7 mouse cellular contexts compared by ENCODE assay signal in the genomic region with DNA sequence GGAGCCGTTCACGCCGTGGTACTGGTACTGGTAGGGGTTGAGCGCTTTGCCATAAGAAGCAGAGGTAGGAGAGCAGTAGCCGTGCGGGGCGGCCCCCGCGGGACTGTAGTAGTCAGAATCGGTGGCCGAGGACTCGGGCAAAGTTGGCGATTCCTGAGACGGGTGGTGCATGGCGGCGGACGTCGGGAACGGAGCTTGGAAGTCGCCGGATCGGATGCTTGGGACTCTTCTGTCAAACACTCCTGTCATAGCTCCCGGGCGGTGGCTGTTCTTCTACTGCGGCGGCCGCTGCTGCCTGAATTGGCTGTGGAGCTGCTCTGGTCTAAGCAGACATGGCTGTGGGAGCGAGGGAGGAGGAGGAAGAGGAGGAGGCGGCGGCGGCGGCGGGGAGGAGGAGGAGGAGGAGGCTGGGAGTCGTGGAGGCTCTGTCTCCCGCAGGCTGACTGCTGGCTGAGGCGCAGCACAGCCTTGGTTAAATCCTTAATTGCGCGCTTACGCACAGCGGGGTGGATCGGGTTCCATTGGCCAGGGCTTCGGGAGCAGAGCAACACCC. TPM values are rescaled to one million over a fixed set of nuclear protein-coding genes. Genes with fewer than 3 reads are reported as not detected.
A peak's percentile ranks its signal among the peaks of the same experiment; 100 is the strongest.
DNase-seq lines count a peak whose midpoint lies in the region; ATAC-seq and TF ChIP-seq lines count a peak whose summit lies in the region.

Gene Dlx5 (minus strand): TSS at position 448 of the 553 bp plus-strand sequence.

- no peak within 1 kb of the TSS for H3K27ac ChIP-seq in ES-Bruce4 (ENCODE audit: insufficient read depth, low read length)
- peak within 1 kb of the TSS; percentile 89 for H3K27ac ChIP-seq in forebrain, embryonic 12.5 days
- H3K27ac ChIP-seq in hindbrain, postnatal 0 days = no peak within 1 kb of the TSS
- no peak within 1 kb of the TSS for H3K27ac ChIP-seq in lung, embryonic 16.5 days (ENCODE audit: low read length)
- H3K27ac ChIP-seq in stomach, embryonic 14.5 days (ENCODE audit: low read length) = no peak within 1 kb of the TSS

- peak; percentile 31 for DNase-seq in hindbrain, postnatal 0 days (ENCODE audit: low spot score)
- DNase-seq in thymus, postnatal 14 days = no peak

- 0 out of 2 replicates have a peak, but pooled peaks have one; percentile 19 for TF ChIP-seq EP300 in ES-Bruce4 (IDR thresholded peaks at IDR 0.05; ENCODE audit: insufficient read depth, low read depth, low read length)

- H3K27me3 ChIP-seq in E14TG2a.4 (ENCODE audit: insufficient read depth, low read length) (peaks cover 82% of the 10 kb centered on the region), ES-Bruce4 (ENCODE audit: control insufficient read depth, insufficient read depth, low read length, poor library complexity, severe bottlenecking) (peaks cover 34% of the 10 kb centered on the region)
- H3K27me3 ChIP-seq in forebrain, embryonic 12.5 days = peaks cover 76% of the 10 kb centered on the region
- peaks cover 68% of the 10 kb centered on the region for H3K27me3 ChIP-seq in hindbrain, postnatal 0 days (ENCODE audit: insufficient read depth, low read length)
- H3K27me3 ChIP-seq in lung, embryonic 16.5 days (ENCODE audit: control insufficient read depth, insufficient read depth, low read depth, low read length) = peaks cover 79% of the 10 kb centered on the region
- H3K27me3 ChIP-seq in stomach, embryonic 14.5 days (ENCODE audit: control insufficient read depth, insufficient read depth, low read length) = peaks cover 55% of the 10 kb centered on the region

- ATAC-seq in forebrain, embryonic 12.5 days (ENCODE audit: low FRiP score) = peak; percentile 84
- ATAC-seq in hindbrain, postnatal 0 days = peak; percentile 33; the same call in 1 of the 2 replicates
- peak; percentile 76 for ATAC-seq in lung, embryonic 16.5 days (ENCODE audit: low read depth)
- peak; percentile 81 for ATAC-seq in stomach, embryonic 14.5 days (ENCODE audit: insufficient number of reproducible peaks, insufficient read depth, low FRiP score, low read depth)

- no peak for TF ChIP-seq POLR2A in ES-Bruce4 (IDR thresholded peaks at IDR 0.05; ENCODE audit: insufficient read depth, low read length)

- peak within 1 kb of the TSS; percentile 85 for H3K4me2 ChIP-seq in forebrain, embryonic 12.5 days
- peak within 1 kb of the TSS; percentile 65 for H3K4me2 ChIP-seq in hindbrain, postnatal 0 days (ENCODE audit: low read depth, low read length)
- peak within 1 kb of the TSS; percentile 76 for H3K4me2 ChIP-seq in lung, embryonic 16.5 days (ENCODE audit: low read depth, low read length)
- peak within 1 kb of the TSS; percentile 48 for H3K4me2 ChIP-seq in stomach, embryonic 14.5 days (replicated peaks; ENCODE audit: low read depth, low read length)

- H3K4me3 ChIP-seq in E14TG2a.4 (replicated peaks; ENCODE audit: low read length) (peak within 1 kb of the TSS; percentile 62), ES-Bruce4 (ENCODE audit: low read depth, low read length) (peak within 1 kb of the TSS; percentile 50)
- peak within 1 kb of the TSS; percentile 61 for H3K4me3 ChIP-seq in forebrain, embryonic 12.5 days (replicated peaks)
- H3K4me3 ChIP-seq in hindbrain, postnatal 0 days (ENCODE audit: low read length) = peak within 1 kb of the TSS; percentile 35
- H3K4me3 ChIP-seq in lung, embryonic 16.5 days (ENCODE audit: low read length) = peak within 1 kb of the TSS; percentile 49
- peak within 1 kb of the TSS; percentile 41 for H3K4me3 ChIP-seq in stomach, embryonic 14.5 days (ENCODE audit: low read depth, low read length)

- H3K36me3 ChIP-seq in E14TG2a.4 (ENCODE audit: insufficient read depth, low read length) (no peaks in the 10 kb centered on the region), ES-Bruce4 (ENCODE audit: control insufficient read depth, insufficient read depth, low read length, poor library complexity, severe bottlenecking) (no peaks in the 10 kb centered on the region)
- H3K36me3 ChIP-seq in forebrain, embryonic 12.5 days (replicated peaks) = no peaks in the 10 kb centered on the region
- no peaks in the 10 kb centered on the region for H3K36me3 ChIP-seq in hindbrain, postnatal 0 days (ENCODE audit: insufficient read depth, low read length)
- no peaks in the 10 kb centered on the region for H3K36me3 ChIP-seq in lung, embryonic 16.5 days (ENCODE audit: control insufficient read depth, insufficient read depth, low read length)
- no peaks in the 10 kb centered on the region for H3K36me3 ChIP-seq in stomach, embryonic 14.5 days (ENCODE audit: control insufficient read depth, insufficient read depth, low read length)

- no peaks in the 10 kb centered on the region for H3K9me3 ChIP-seq in E14TG2a.4 (ENCODE audit: low read length)
- H3K9me3 ChIP-seq in ES-Bruce4 (replicated peaks; ENCODE audit: control insufficient read depth, insufficient read depth, low read length, poor library complexity, severe bottlenecking) = peaks cover 6% of the 10 kb centered on the region; the same call in 1 of the 2 replicates
- no peaks in the 10 kb centered on the region for H3K9me3 ChIP-seq in forebrain, embryonic 12.5 days
- no peaks in the 10 kb centered on the region for H3K9me3 ChIP-seq in hindbrain, postnatal 0 days (ENCODE audit: low read length)
- no peaks in the 10 kb centered on the region for H3K9me3 ChIP-seq in lung, embryonic 16.5 days (ENCODE audit: control insufficient read depth, low read length)
- H3K9me3 ChIP-seq in stomach, embryonic 14.5 days (ENCODE audit: control insufficient read depth, low read depth, low read length) = no peaks in the 10 kb centered on the region

- H3K9ac ChIP-seq in ES-Bruce4 (ENCODE audit: low read depth, poor library complexity, severe bottlenecking) = no peak within 1 kb of the TSS; the same call in 1 of the 2 replicates
- peak within 1 kb of the TSS; percentile 78 for H3K9ac ChIP-seq in forebrain, embryonic 12.5 days
- H3K9ac ChIP-seq in hindbrain, postnatal 0 days (replicated peaks; ENCODE audit: low read length) = no peak within 1 kb of the TSS; the same call in 1 of the 2 replicates
- H3K9ac ChIP-seq in lung, embryonic 16.5 days (ENCODE audit: low read length) = peak within 1 kb of the TSS; percentile 39
- H3K9ac ChIP-seq in stomach, embryonic 14.5 days (replicated peaks; ENCODE audit: low read depth, low read length) = no peak within 1 kb of the TSS

- TF ChIP-seq CTCF in E14TG2a.4 (conservative IDR thresholded peaks at IDR 0.05; ENCODE audit: low read length) = no peak
- TF ChIP-seq CTCF in ES-Bruce4 (IDR thresholded peaks at IDR 0.05; ENCODE audit: low read depth, low read length) = no peak
- TF ChIP-seq CTCF in hindbrain, postnatal 0 days (IDR thresholded peaks at IDR 0.05; ENCODE audit: low read depth) = no peak

- peaks cover 44% of the 10 kb centered on the region for H3K4me1 ChIP-seq in E14TG2a.4 (replicated peaks; ENCODE audit: low read depth, low read length)
- no peaks in the 10 kb centered on the region for H3K4me1 ChIP-seq in ES-Bruce4 (ENCODE audit: control insufficient read depth, insufficient read depth, low read length)
- peaks cover 30% of the 10 kb centered on the region for H3K4me1 ChIP-seq in forebrain, embryonic 12.5 days
- no peaks in the 10 kb centered on the region; the same call in 1 of the 2 replicates for H3K4me1 ChIP-seq in hindbrain, postnatal 0 days (ENCODE audit: insufficient read depth, low read length)
- peaks cover 11% of the 10 kb centered on the region for H3K4me1 ChIP-seq in lung, embryonic 16.5 days (replicated peaks; ENCODE audit: control insufficient read depth, insufficient read depth, low read length)
- H3K4me1 ChIP-seq in stomach, embryonic 14.5 days (ENCODE audit: control insufficient read depth, insufficient read depth, low read length) = no peaks in the 10 kb centered on the region

- 0% methylated on average over 38 of the region's 42 CpGs for WGBS in forebrain, embryonic 12.5 days
- WGBS in hindbrain, postnatal 0 days = 1% methylated on average over 36 of the region's 42 CpGs
- WGBS in lung, embryonic 16.5 days = under 1% methylated on average over 34 of the region's 42 CpGs
- WGBS in stomach, embryonic 14.5 days = under 1% methylated on average over 40 of the region's 42 CpGs

RNA-seq across cellular contexts. Expression of gene Dlx5, which starts in this region (rescaled TPM):
- polyA plus RNA-seq in ES-Bruce4 (2011; ENCODE audit: insufficient read depth, insufficient read length, low read depth, missing spikeins) = 0.42 TPM in 1 of 2 replicates, not detected in the other
- polyA plus RNA-seq in forebrain, embryonic 12.5 days (2016; fragmentation: Nextera tagmentation; extraction: Ambion mirVana) = 68.0 and 102 TPM in 2 replicates
- total RNA-seq in hindbrain, postnatal 0 days (2014; rRNA removed) = not detected in 2 replicates
- 0.16 TPM in 1 of 2 replicates, not detected in the other for polyA plus RNA-seq in hindbrain, postnatal 0 days (2015; fragmentation: Nextera tagmentation; extraction: Ambion mirVana)
- 0.26 and 0.69 TPM in 2 replicates for polyA plus RNA-seq in lung, embryonic 16.5 days (2015; fragmentation: Nextera tagmentation; extraction: Ambion mirVana)
- polyA plus RNA-seq in stomach, embryonic 14.5 days (2014; fragmentation: Nextera tagmentation; extraction: Ambion mirVana) = 6.6 and 6.7 TPM in 2 replicates

Comparison
In these comparisons a context has a peak if more than half of its experiments do, and no peak if none do; other contexts are left out.
1. Peak in DNase-seq, ATAC-seq, H3K4me3 ChIP-seq and H3K4me2 ChIP-seq in hindbrain, postnatal 0 days; RNA of the gene not detected or under 1 TPM.
2. Peak in ATAC-seq, H3K4me3 ChIP-seq, H3K9ac ChIP-seq and H3K4me2 ChIP-seq in lung, embryonic 16.5 days; RNA of the gene not detected or under 1 TPM.
3. ATAC-seq: peak in every context shown above with its lines; median percentile 84 in forebrain, embryonic 12.5 days; 81 in stomach, embryonic 14.5 days; 76 in lung, embryonic 16.5 days; 33 in hindbrain, postnatal 0 days.